In genomic region chr6:119490549-119490948, GRCm38 (mm10) we compare ENCODE assay signal across 9 mouse cellular contexts. TPM values are rescaled to one million over a fixed set of nuclear protein-coding genes. Genes with fewer than 3 reads are reported as not detected.
A peak's percentile ranks its signal among the peaks of the same experiment; 100 is the strongest.
DNase-seq lines count a peak whose midpoint lies in the region; ATAC-seq lines count a peak whose summit lies in the region.
"Had no signal": no experiment of that assay in that cellular context is flagged by ENCODE, and none has a peak within 500 bp of the region (broad histone marks: within the 10 kb centered on the region; RNA-seq: fewer than 3 reads in every experiment).

No protein-coding gene starts in this region.

- WGBS in heart, embryonic 12.5 days: 31% methylated on average over 11 of the region's 11 CpGs
- WGBS in forebrain, embryonic 16.5 days: 5% methylated on average over 11 of the region's 11 CpGs
- 7% methylated on average over 11 of the region's 11 CpGs for WGBS in midbrain, embryonic 12.5 days

- no peak overlapping the region for H3K27ac ChIP-seq in heart, embryonic 12.5 days (ENCODE audit: poor library complexity, severe bottlenecking)
- no peak overlapping the region for H3K27ac ChIP-seq in forebrain, embryonic 16.5 days (ENCODE audit: low read length)
- H3K27ac ChIP-seq in midbrain, embryonic 12.5 days (replicated peaks): peak overlapping the region; percentile 85

- no peak overlapping the region for H3K9ac ChIP-seq in heart, embryonic 12.5 days
- H3K9ac ChIP-seq in forebrain, embryonic 16.5 days (replicated peaks; ENCODE audit: low read depth, low read length): 0 out of 2 replicates have a peak overlapping the region, but pooled peaks have one; percentile 15
- H3K9ac ChIP-seq in midbrain, embryonic 12.5 days (replicated peaks): peak overlapping the region; percentile 28; the same call in 1 of the 2 replicates

- no peak overlapping the region for H3K4me3 ChIP-seq in heart, embryonic 12.5 days
- no peak overlapping the region for H3K4me3 ChIP-seq in forebrain, embryonic 16.5 days (replicated peaks; ENCODE audit: low read length)
- H3K4me3 ChIP-seq in midbrain, embryonic 12.5 days: 0 out of 2 replicates have a peak overlapping the region, but pooled peaks have one; percentile 9

- intact Hi-C loops in heart, postnatal 10 days (cut with DNase I): loop anchor here (2.0 to 5.0 kb wide), 4 partner anchors 52 to 702 kb away; partner anchors contain the start of gene Wnt5b

- no peaks in the 10 kb centered on the region for H3K36me3 ChIP-seq in heart, embryonic 12.5 days
- no peaks in the 10 kb centered on the region for H3K36me3 ChIP-seq in forebrain, embryonic 16.5 days (ENCODE audit: control insufficient read depth, insufficient read depth)
- no peaks in the 10 kb centered on the region for H3K36me3 ChIP-seq in midbrain, embryonic 12.5 days

- H3K4me1 ChIP-seq in heart, embryonic 12.5 days (replicated peaks): peaks cover 16% of the 10 kb centered on the region
- H3K4me1 ChIP-seq in forebrain, embryonic 16.5 days (replicated peaks; ENCODE audit: control insufficient read depth, insufficient read depth, low read length): peaks cover 21% of the 10 kb centered on the region
- H3K4me1 ChIP-seq in midbrain, embryonic 12.5 days: peaks cover 43% of the 10 kb centered on the region

- peak overlapping the region; percentile 9; the same call in 1 of the 2 replicates for H3K4me2 ChIP-seq in heart, embryonic 12.5 days
- peak overlapping the region; percentile 41 for H3K4me2 ChIP-seq in forebrain, embryonic 16.5 days (ENCODE audit: low read length)
- H3K4me2 ChIP-seq in midbrain, embryonic 12.5 days (replicated peaks): peak overlapping the region; percentile 37

- no peak for ATAC-seq in heart, embryonic 12.5 days (ENCODE audit: insufficient number of reproducible peaks, low FRiP score)
- ATAC-seq in forebrain, embryonic 16.5 days: 0 out of 2 replicates have a peak, but pooled peaks have one; percentile 19
- no peak for ATAC-seq in midbrain, embryonic 12.5 days (ENCODE audit: low FRiP score, low read depth)
- no peak for ATAC-seq in inflammation-experienced regulatory T-cells, adult 6 months

- no peaks in the 10 kb centered on the region for H3K27me3 ChIP-seq in heart, embryonic 12.5 days (replicated peaks)
- H3K27me3 ChIP-seq in forebrain, embryonic 16.5 days (replicated peaks; ENCODE audit: control insufficient read depth, insufficient read depth, low read length): no peaks in the 10 kb centered on the region
- peaks cover 6% of the 10 kb centered on the region; the same call in 1 of the 2 replicates for H3K27me3 ChIP-seq in midbrain, embryonic 12.5 days

- no peaks in the 10 kb centered on the region for H3K9me3 ChIP-seq in heart, embryonic 12.5 days (replicated peaks)
- no peaks in the 10 kb centered on the region for H3K9me3 ChIP-seq in forebrain, embryonic 16.5 days (ENCODE audit: control insufficient read depth, low read length)
- no peaks in the 10 kb centered on the region for H3K9me3 ChIP-seq in midbrain, embryonic 12.5 days

- no peak for DNase-seq in heart, postnatal 10 days
- peak; percentile 60 for DNase-seq in embryo, embryonic 10 days (ENCODE audit: low spot score)
- DNase-seq in spleen, postnatal 14 days (ENCODE audit: low spot score in 2 of 2): no peak
- DNase-seq in testis, postnatal 10 days (ENCODE audit: low spot score): no peak
- DNase-seq: B cell, adult 2 months had no signal

RNA-seq across cellular contexts. Expression of gene Fbxl14, which starts 11.1 kb away (rescaled TPM):
- polyA plus RNA-seq in heart, embryonic 12.5 days (2016; fragmentation: Nextera tagmentation; extraction: Ambion mirVana): 4.0 and 4.1 TPM in 2 replicates
- 10 to 100 TPM; 19.5 to 20.0 TPM for total RNA-seq in heart, postnatal 10 days (2021)
- polyA plus RNA-seq in forebrain, embryonic 16.5 days (2015; fragmentation: Nextera tagmentation; extraction: Ambion mirVana): 3.1 and 3.3 TPM in 2 replicates
- 4.0 and 4.1 TPM in 2 replicates for polyA plus RNA-seq in midbrain, embryonic 12.5 days (2016; fragmentation: Nextera tagmentation; extraction: Ambion mirVana)
- 10 to 100 TPM; 13.8 to 15.1 (median 14.3) TPM for polyA plus RNA-seq in inflammation-experienced regulatory T-cells, adult 6 months (2017; shearing (Covaris generic))

RNA-seq across cellular contexts. Expression of gene Wnt5b, which starts 53.6 kb away (rescaled TPM):
- 8.9 and 9.2 TPM in 2 replicates for polyA plus RNA-seq in heart, embryonic 12.5 days (2016; fragmentation: Nextera tagmentation; extraction: Ambion mirVana)
- 1 to 10 TPM; 5.3 to 7.2 TPM for total RNA-seq in heart, postnatal 10 days (2021)
- 2.2 and 3.3 TPM in 2 replicates for polyA plus RNA-seq in forebrain, embryonic 16.5 days (2015; fragmentation: Nextera tagmentation; extraction: Ambion mirVana)
- polyA plus RNA-seq in midbrain, embryonic 12.5 days (2016; fragmentation: Nextera tagmentation; extraction: Ambion mirVana): 10.4 and 10.6 TPM in 2 replicates
- polyA plus RNA-seq in inflammation-experienced regulatory T-cells, adult 6 months (2017; shearing (Covaris generic)): under 1 TPM in 1 of 3 experiments, not detected in 2; 0.16 TPM
